Mouse (Mus musculus) liver, embryonic 13.5 days (tissue): ENCODE measurements around the gene Ccl6. TPM values are rescaled to one million over a fixed set of nuclear protein-coding genes. Genes with fewer than 3 reads are reported as not detected.

Experiments used
- ATAC-seq: fragments of 200-750 bp; cut with Nextera tagmentation; 2 replicates; pipeline ENCODE4 v1.8.0; 2017; ENCODE audit warnings: low read depth, mild to moderate bottlenecking, moderate number of reproducible peaks, moderate library complexity
- DNase-seq: peaks from one replicate; pipeline ENCODE4 v3.0.0; 2022
- H3K27ac ChIP-seq: fragments of 300-500 bp; sonication (generic); 2 replicates; pipeline ENCODE4 v1.5.1; 2015; ENCODE audit warnings: moderate library complexity, mild to moderate bottlenecking, inconsistent platforms
- H3K27me3 ChIP-seq: fragments of 300-500 bp; sonication (generic); 2 replicates; pipeline ENCODE4 v1.6.1; 2015; ENCODE audit warnings: mild to moderate bottlenecking, inconsistent platforms
- H3K36me3 ChIP-seq: fragments of 300-500 bp; sonication (generic); 2 replicates; pipeline ENCODE4 v1.6.1; 2015; ENCODE audit warnings: mild to moderate bottlenecking, inconsistent platforms
- H3K4me1 ChIP-seq: fragments of 300-500 bp; sonication (generic); replicated peaks from 2 replicates; pipeline ENCODE4 v1.6.1; 2015; ENCODE audit warnings: inconsistent platforms
- H3K4me2 ChIP-seq: fragments of 300-500 bp; sonication (generic); 2 replicates; pipeline ENCODE4 v1.6.1; 2015; ENCODE audit warnings: inconsistent platforms, mild to moderate bottlenecking, moderate library complexity
- H3K4me3 ChIP-seq: fragments of 300-500 bp; sonication (generic); replicated peaks from 2 replicates; pipeline ENCODE4 v1.5.1; 2015; ENCODE audit warnings: mild to moderate bottlenecking, inconsistent platforms
- H3K9ac ChIP-seq: fragments of 300-500 bp; sonication (generic); 2 replicates; pipeline ENCODE4 v1.6.1; 2015; ENCODE audit warnings: mild to moderate bottlenecking, inconsistent platforms
- H3K9me3 ChIP-seq: fragments of 300-500 bp; sonication (generic); replicated peaks from 2 replicates; pipeline ENCODE4 v1.6.1; 2016; ENCODE audit warnings: inconsistent platforms
- WGBS: fragments of 180-500 bp; shearing (Covaris S2); methylation state at CpG from one replicate; pipeline ENCODE4 v1.1.7; 2015; ENCODE audit not compliant: insufficient replicate concordance; 5-methylcytosine and 5-hydroxymethylcytosine counted together
- polyA plus RNA-seq: library from polyadenylated mRNA; unstranded; fragments of >200 nt; fragmentation: Nextera tagmentation; extraction: Ambion mirVana; gene quantifications from 2 replicates; pipeline ENCODE4 v1.2.1, GENCODE M21; 2015

The Ccl6 gene
- polyA plus RNA-seq, 1 experiment from 2014 or later = 8.8 TPM

GRCm38 (mm10) chr11:83623586-83623985 lies 30.7 kb upstream of the Ccl6 start:
- no peaks in the 10 kb centered on the region for H3K27me3 ChIP-seq
- no peak overlapping the region for H3K4me2 ChIP-seq
- no peak overlapping the region for H3K27ac ChIP-seq
- no peak for ATAC-seq
- 65% methylated on average over 3 of the region's 3 CpGs for WGBS
- no peak overlapping the region for H3K9ac ChIP-seq
- no peak for DNase-seq
- no peaks in the 10 kb centered on the region for H3K9me3 ChIP-seq
- H3K4me3 ChIP-seq = no peak overlapping the region
- no peaks in the 10 kb centered on the region for H3K4me1 ChIP-seq
- H3K36me3 ChIP-seq = no peaks in the 10 kb centered on the region

- WGBS = 33% methylated on average over 1 of the region's 1 CpGs
- Histone ChIP-seq H3K4me1 (no peaks in the 10 kb centered on the region), H3K4me3 (no peak overlapping the region), H3K9ac (no peak overlapping the region), H3K9me3 (no peaks in the 10 kb centered on the region), H3K27ac (no peak overlapping the region), H3K4me2 (no peak overlapping the region), H3K36me3 (no peaks in the 10 kb centered on the region), H3K27me3 (no peaks in the 10 kb centered on the region)
- DNase-seq (no peak), ATAC-seq (no peak)
These were observed 26.1 kb upstream of the Ccl6 start for GRCm38 (mm10) chr11:83619037-83619436.

- DNase-seq = no peak
- Histone ChIP-seq H3K4me3 (no peak overlapping the region), H3K27me3 (no peaks in the 10 kb centered on the region), H3K9ac (no peak overlapping the region), H3K36me3 (no peaks in the 10 kb centered on the region), H3K4me2 (no peak overlapping the region), H3K4me1 (no peaks in the 10 kb centered on the region), H3K27ac (no peak overlapping the region), H3K9me3 (no peaks in the 10 kb centered on the region)
- no peak for ATAC-seq
- 34% methylated on average over 5 of the region's 5 CpGs for WGBS
These were observed 25.4 kb upstream of the Ccl6 start for GRCm38 (mm10) chr11:83618238-83618637.

- WGBS = 47% methylated on average over 1 of the region's 1 CpGs
- Histone ChIP-seq H3K4me3 (no peak overlapping the region), H3K27me3 (no peaks in the 10 kb centered on the region), H3K9ac (no peak overlapping the region), H3K36me3 (no peaks in the 10 kb centered on the region), H3K4me1 (no peaks in the 10 kb centered on the region), H3K9me3 (no peaks in the 10 kb centered on the region), H3K27ac (no peak overlapping the region), H3K4me2 (no peak overlapping the region)
- ATAC-seq (no peak), DNase-seq (no peak)
These were observed 23.7 kb upstream of the Ccl6 start for GRCm38 (mm10) chr11:83616586-83616985.

GRCm38 (mm10) chr11:83610900-83611299 lies 18.0 kb upstream of the Ccl6 start:
- H3K4me2 ChIP-seq = no peak overlapping the region
- H3K9me3 ChIP-seq = no peaks in the 10 kb centered on the region
- no peak for DNase-seq
- WGBS = 36% methylated on average over 2 of the region's 2 CpGs
- no peak overlapping the region for H3K27ac ChIP-seq
- H3K9ac ChIP-seq = no peak overlapping the region
- no peak overlapping the region for H3K4me3 ChIP-seq
- H3K36me3 ChIP-seq = no peaks in the 10 kb centered on the region
- H3K4me1 ChIP-seq = no peaks in the 10 kb centered on the region
- no peak for ATAC-seq
- no peaks in the 10 kb centered on the region for H3K27me3 ChIP-seq

- Histone ChIP-seq H3K36me3 (no peaks in the 10 kb centered on the region), H3K4me2 (no peak overlapping the region), H3K9ac (no peak overlapping the region), H3K27ac (no peak overlapping the region), H3K4me1 (no peaks in the 10 kb centered on the region), H3K27me3 (no peaks in the 10 kb centered on the region), H3K9me3 (no peaks in the 10 kb centered on the region), H3K4me3 (no peak overlapping the region)
- no peak for ATAC-seq
- WGBS = 19% methylated on average over 1 of the region's 1 CpGs
- no peak for DNase-seq
These were observed 13.5 kb upstream of the Ccl6 start for GRCm38 (mm10) chr11:83606396-83606795.

GRCm38 (mm10) chr11:83605535-83605934 lies 12.6 kb upstream of the Ccl6 start:
- Histone ChIP-seq H3K4me2 (no peak overlapping the region), H3K4me3 (no peak overlapping the region), H3K36me3 (no peaks in the 10 kb centered on the region), H3K27ac (no peak overlapping the region), H3K4me1 (no peaks in the 10 kb centered on the region), H3K9me3 (no peaks in the 10 kb centered on the region), H3K9ac (no peak overlapping the region), H3K27me3 (no peaks in the 10 kb centered on the region)
- DNase-seq (no peak), ATAC-seq (no peak)
- 64% methylated on average over 3 of the region's 3 CpGs for WGBS

GRCm38 (mm10) chr11:83604698-83605097 lies 11.8 kb upstream of the Ccl6 start:
- ATAC-seq (no peak), DNase-seq (no peak)
- H3K9me3 ChIP-seq = no peaks in the 10 kb centered on the region
- no peak overlapping the region for H3K4me3 ChIP-seq
- H3K36me3 ChIP-seq = no peaks in the 10 kb centered on the region
- WGBS = 56% methylated on average over 4 of the region's 4 CpGs
- H3K9ac ChIP-seq = no peak overlapping the region
- H3K4me2 ChIP-seq = no peak overlapping the region
- no peaks in the 10 kb centered on the region for H3K27me3 ChIP-seq
- no peak overlapping the region for H3K27ac ChIP-seq
- H3K4me1 ChIP-seq = no peaks in the 10 kb centered on the region

GRCm38 (mm10) chr11:83603399-83603798 lies 10.5 kb upstream of the Ccl6 start:
- H3K4me1 ChIP-seq = no peaks in the 10 kb centered on the region
- no peaks in the 10 kb centered on the region for H3K36me3 ChIP-seq
- H3K27ac ChIP-seq = no peak overlapping the region
- H3K4me2 ChIP-seq = no peak overlapping the region
- H3K27me3 ChIP-seq = no peaks in the 10 kb centered on the region
- DNase-seq (no peak), ATAC-seq (no peak)
- H3K9me3 ChIP-seq = no peaks in the 10 kb centered on the region
- H3K4me3 ChIP-seq = no peak overlapping the region
- WGBS = 69% methylated on average over 3 of the region's 3 CpGs
- H3K9ac ChIP-seq = no peak overlapping the region

- DNase-seq (no peak), ATAC-seq (no peak)
- Histone ChIP-seq H3K4me2 (no peak overlapping the region), H3K4me1 (no peaks in the 10 kb centered on the region), H3K9me3 (no peaks in the 10 kb centered on the region), H3K9ac (no peak overlapping the region), H3K36me3 (no peaks in the 10 kb centered on the region), H3K27me3 (no peaks in the 10 kb centered on the region), H3K27ac (no peak overlapping the region), H3K4me3 (no peak overlapping the region)
- 64% methylated on average over 2 of the region's 2 CpGs for WGBS
These were observed 7.7 kb upstream of the Ccl6 start for GRCm38 (mm10) chr11:83600576-83600975.

GRCm38 (mm10) chr11:83598991-83599390 lies 6.1 kb upstream of the Ccl6 start:
- no peak overlapping the region for H3K4me3 ChIP-seq
- no peak overlapping the region for H3K27ac ChIP-seq
- ATAC-seq (no peak), DNase-seq (no peak)
- H3K4me1 ChIP-seq = no peaks in the 10 kb centered on the region
- H3K9me3 ChIP-seq = no peaks in the 10 kb centered on the region
- no peak overlapping the region for H3K9ac ChIP-seq
- 60% methylated on average over 3 of the region's 3 CpGs for WGBS
- H3K4me2 ChIP-seq = no peak overlapping the region
- no peaks in the 10 kb centered on the region for H3K36me3 ChIP-seq
- no peaks in the 10 kb centered on the region for H3K27me3 ChIP-seq

GRCm38 (mm10) chr11:83598207-83598837 lies 5.4 kb upstream of the Ccl6 start:
- no peaks in the 10 kb centered on the region for H3K9me3 ChIP-seq
- no peak overlapping the region for H3K27ac ChIP-seq
- H3K4me1 ChIP-seq = no peaks in the 10 kb centered on the region
- no peaks in the 10 kb centered on the region for H3K27me3 ChIP-seq
- no peak overlapping the region for H3K4me2 ChIP-seq
- no peak for ATAC-seq
- H3K9ac ChIP-seq = no peak overlapping the region
- no peaks in the 10 kb centered on the region for H3K36me3 ChIP-seq
- no peak for DNase-seq
- no peak overlapping the region for H3K4me3 ChIP-seq
- WGBS = 49% methylated on average over 3 of the region's 3 CpGs
